Mouse (Mus musculus): ENCODE data around the gene Tff3. TPM values are rescaled to one million over a fixed set of nuclear protein-coding genes. Genes with fewer than 3 reads are reported as not detected.

Tff3 gene
- total RNA-seq, 2 experiments from 2014 or later, result not detected

DNA sequence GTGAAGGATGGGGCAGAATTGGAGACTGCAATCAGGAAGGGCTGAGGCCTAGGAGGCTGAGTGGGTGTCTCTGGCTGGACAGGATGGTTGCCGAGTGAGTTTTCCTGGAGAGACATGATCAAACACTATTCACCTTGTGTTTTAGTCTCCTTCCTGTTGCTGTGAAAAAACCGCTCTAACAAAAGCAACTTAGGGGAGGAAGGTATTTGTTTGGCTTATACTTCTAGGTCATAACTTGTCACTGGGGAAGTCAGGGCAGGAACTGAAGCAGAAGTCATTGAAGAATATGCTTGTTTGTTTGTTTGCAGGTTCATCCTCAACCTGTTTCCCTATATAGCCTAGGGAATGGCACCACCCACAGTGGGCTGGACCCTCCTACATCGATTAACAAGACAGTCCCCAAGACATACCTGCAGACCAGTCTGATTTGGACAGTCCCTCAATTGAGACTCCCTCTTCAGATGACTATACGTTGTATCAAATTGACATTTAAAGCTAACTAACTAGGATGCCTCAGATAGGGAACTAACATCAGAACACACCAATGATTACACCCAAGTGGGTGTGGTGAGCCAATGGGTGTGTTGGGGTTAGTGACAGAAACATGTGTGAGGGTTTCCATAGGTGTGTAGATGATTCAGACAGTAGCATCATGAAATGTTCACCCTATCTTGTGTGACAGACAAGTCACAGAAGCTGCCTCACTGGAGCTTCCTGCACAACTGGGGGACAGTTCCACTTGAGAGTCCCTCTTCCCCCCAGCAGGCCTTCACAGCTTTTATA lies 47.0 kb downstream of the Tff3 start:
- ATAC-seq (replicated peaks; ENCODE audit: low FRiP score, low TSS enrichment, poor library complexity, severe bottlenecking), result no peak

DNA sequence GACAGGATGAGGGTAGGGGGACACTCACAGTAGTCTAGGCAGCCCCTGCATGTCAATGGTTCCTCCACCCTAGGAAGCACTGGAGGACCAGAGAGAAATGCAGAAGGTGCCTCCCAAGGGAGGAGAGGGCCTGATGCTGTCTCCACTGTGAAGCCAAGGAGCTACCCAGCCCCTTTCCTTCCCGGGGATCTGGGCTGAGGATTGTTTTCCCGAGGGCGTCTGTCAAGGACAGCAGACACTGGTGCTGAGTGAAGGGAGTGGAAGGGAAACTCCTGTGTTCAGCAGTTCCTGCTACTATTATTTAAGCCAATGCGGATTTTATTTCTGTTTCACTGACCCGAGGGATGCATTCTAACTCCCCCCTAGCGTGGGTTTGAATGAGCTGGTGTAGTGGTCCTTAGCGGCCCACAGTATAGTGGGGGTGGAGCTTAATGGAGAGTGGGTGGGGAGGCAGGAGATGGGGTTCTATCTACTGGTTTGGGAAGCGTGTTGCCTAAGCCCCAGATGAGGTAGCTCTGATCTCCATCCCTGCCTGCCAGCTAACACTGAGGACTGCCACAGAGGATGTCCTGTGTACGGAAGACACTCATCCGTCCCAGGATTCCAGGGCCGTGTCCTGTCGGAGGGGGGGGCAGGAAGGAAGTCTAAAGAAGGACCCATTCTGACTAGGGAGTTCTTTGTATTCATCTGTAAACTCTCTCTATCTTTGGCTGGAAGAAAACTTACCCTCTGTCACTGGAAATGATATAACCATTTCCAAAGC lies 50.2 kb downstream of the Tff3 start:
- no peak for ATAC-seq (replicated peaks; ENCODE audit: low FRiP score, low TSS enrichment, poor library complexity, severe bottlenecking)

DNA sequence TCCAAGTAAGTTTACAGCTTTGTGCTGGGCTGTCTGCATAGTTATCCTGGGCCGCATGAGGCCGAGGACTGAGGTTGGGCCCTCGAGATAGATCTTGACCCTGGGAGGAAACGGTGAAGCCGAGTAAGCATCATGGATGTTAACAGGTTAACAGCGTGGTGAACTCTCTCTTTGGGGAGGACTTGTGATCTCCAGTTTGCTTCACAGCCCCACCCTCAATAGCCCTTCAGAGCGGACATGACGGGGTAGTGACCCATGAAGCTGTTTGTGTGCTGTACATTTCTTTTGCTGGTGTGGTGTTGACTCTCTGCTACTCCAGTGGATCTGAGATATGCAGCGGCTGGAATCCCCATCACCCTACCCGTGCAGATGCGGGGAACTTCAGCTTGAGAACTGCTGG lies 50.9 kb downstream of the Tff3 start:
- no peak for ATAC-seq (replicated peaks; ENCODE audit: low FRiP score, low TSS enrichment, poor library complexity, severe bottlenecking)

GRCm38 (mm10) chr17:31077561-31077960 lies 51.9 kb downstream of the Tff3 start:
- no peak for ATAC-seq (replicated peaks; ENCODE audit: low FRiP score, low TSS enrichment, poor library complexity, severe bottlenecking)

DNA sequence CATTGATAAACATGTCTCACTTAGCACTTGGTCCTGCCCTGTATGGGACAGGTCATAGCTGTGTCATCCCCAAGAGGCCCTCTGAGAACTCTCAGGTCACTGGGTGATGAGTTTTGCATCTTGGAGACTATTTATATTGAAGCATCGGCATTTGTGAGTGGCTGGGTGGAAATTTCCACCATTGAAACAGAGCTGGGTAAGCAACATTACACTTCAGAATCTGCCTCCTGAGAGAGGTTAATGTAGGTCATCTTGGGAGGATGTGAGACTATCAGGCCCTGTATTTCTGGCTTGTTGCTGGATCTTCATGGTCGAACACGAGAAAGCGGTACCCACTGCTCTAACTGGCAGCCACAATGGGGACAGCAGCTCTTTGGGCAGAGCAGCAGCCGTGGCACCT lies 54.0 kb downstream of the Tff3 start:
- ATAC-seq (replicated peaks; ENCODE audit: low FRiP score, low TSS enrichment, poor library complexity, severe bottlenecking), result no peak

Other genes with a start within 250 kb of the Tff3 start
- not detected in 2 replicates for gene Glp1r, start 227.8 kb downstream of the Tff3 start, total RNA-seq (2014; fragmentation: Nextera tagmentation)
- not detected in 2 replicates for gene Glp1r, start 227.8 kb downstream of the Tff3 start, total RNA-seq (2017)
- not detected in 2 replicates for gene Umodl1, start 175.0 kb downstream of the Tff3 start, total RNA-seq (2014; fragmentation: Nextera tagmentation)
- not detected in 2 replicates for gene Umodl1, start 175.0 kb downstream of the Tff3 start, total RNA-seq (2017)
- gene Abcg1, start 72.0 kb downstream of the Tff3 start, total RNA-seq (2014; fragmentation: Nextera tagmentation), result 5.4 and 8.5 TPM in 2 replicates
- gene Abcg1, start 72.0 kb downstream of the Tff3 start, total RNA-seq (2017), result 5.1 and 9.6 TPM in 2 replicates
- not detected in 2 replicates for gene Tff2, start 14.6 kb upstream of the Tff3 start, total RNA-seq (2014; fragmentation: Nextera tagmentation)
- not detected in 2 replicates for gene Tff2, start 14.6 kb upstream of the Tff3 start, total RNA-seq (2017)
- gene Tff1, start 35.6 kb upstream of the Tff3 start, total RNA-seq (2014; fragmentation: Nextera tagmentation), result not detected in 2 replicates
- gene Tff1, start 35.6 kb upstream of the Tff3 start, total RNA-seq (2017), result not detected in 2 replicates
- gene Tmprss3, start 69.3 kb upstream of the Tff3 start, total RNA-seq (2014; fragmentation: Nextera tagmentation), result 0.35 and 2.6 TPM in 2 replicates
- 0.42 TPM in 1 of 2 replicates, not detected in the other for gene Tmprss3, start 69.3 kb upstream of the Tff3 start, total RNA-seq (2017)
- gene Ubash3a, start 78.2 kb upstream of the Tff3 start, total RNA-seq (2014; fragmentation: Nextera tagmentation), result 42.5 and 53.9 TPM in 2 replicates
- 34.0 and 45.9 TPM in 2 replicates for gene Ubash3a, start 78.2 kb upstream of the Tff3 start, total RNA-seq (2017)
- 6.8 TPM in 1 of 2 replicates, not detected in the other for gene Rsph1, start 147.7 kb upstream of the Tff3 start, total RNA-seq (2014; fragmentation: Nextera tagmentation)
- 0.95 TPM in 1 of 2 replicates, not detected in the other for gene Rsph1, start 147.7 kb upstream of the Tff3 start, total RNA-seq (2017)
- 7.8 and 13.8 TPM in 2 replicates for gene Slc37a1, start 157.1 kb upstream of the Tff3 start, total RNA-seq (2014; fragmentation: Nextera tagmentation)
- 3.6 and 8.6 TPM in 2 replicates for gene Slc37a1, start 157.1 kb upstream of the Tff3 start, total RNA-seq (2017)

Data from megakaryocyte-erythroid progenitor cell, adult 5-6 weeks (primary cell).